Comparison of ENCODE assay signal across 8 mouse cellular contexts in genomic region chr14:34378560-34379331, GRCm38 (mm10). TPM values are rescaled to one million over a fixed set of nuclear protein-coding genes. Genes with fewer than 3 reads are reported as not detected.
DNase-seq lines count a peak whose midpoint lies in the region; ATAC-seq and TF ChIP-seq lines count a peak whose summit lies in the region.

No protein-coding gene starts in this region.

- TF ChIP-seq POLR2A in brain, embryonic 14.5 days (IDR thresholded peaks at IDR 0.05; ENCODE audit: borderline replicate concordance, extremely low read depth, insufficient read depth, insufficient read length, poor library complexity, severe bottlenecking), result no peak
- peak; percentile 63 for TF ChIP-seq POLR2A in heart, adult 2 months (IDR thresholded peaks at IDR 0.05; ENCODE audit: insufficient read depth, low read depth, low read length)
- TF ChIP-seq POLR2A in kidney, adult 2 months (IDR thresholded peaks at IDR 0.05; ENCODE audit: low read depth, low read length), result peak; percentile 24

- intact Hi-C loops in heart, adult 2 months (cut with DNase I), result loop anchor here (2.0 kb wide), 1 partner anchor 68 kb away; the partner anchor contains the start of genes Glud1 and Shld2
- intact Hi-C loops in left cerebral cortex, adult 2 months (cut with DNase I), result loop anchor here (2.0 kb wide), 1 partner anchor 16 kb away; no protein-coding TSS in a partner anchor

- DNase-seq in ES-E14 (ENCODE audit: low read depth, low spot score), result peak; percentile 69
- peak; percentile 49 for DNase-seq in brain, embryonic 14.5 days (ENCODE audit: low read depth)
- DNase-seq in heart, adult 2 months, result peak; percentile 68 to 80
- DNase-seq in kidney, adult 2 months, result peak; percentile 87
- peak; percentile 39 for DNase-seq in midbrain, embryonic 14.5 days
- DNase-seq in left cerebral cortex, adult 2 months (ENCODE audit: extremely low spot score in 1 of 2, low spot score in 2 of 2), result no peak

- peak overlapping the region; percentile 34 to 51 for H3K4me3 ChIP-seq in ES-E14 (ENCODE audit: insufficient read depth in 1 of 2, low read depth in 1 of 2, low read length in 2 of 2, poor library complexity in 1 of 2, severe bottlenecking in 1 of 2)
- H3K4me3 ChIP-seq in heart, adult 2 months, result peak overlapping the region; percentile 36
- H3K4me3 ChIP-seq in kidney, adult 2 months (ENCODE audit: insufficient read depth, low read depth, low read length), result peak overlapping the region; percentile 39; the same call in 1 of the 2 replicates
- H3K4me3 ChIP-seq in midbrain, embryonic 14.5 days (replicated peaks; ENCODE audit: low read depth, low read length), result no peak overlapping the region
- no peak overlapping the region for H3K4me3 ChIP-seq in left cerebral cortex, adult 2 months

- no peaks in the 10 kb centered on the region for H3K9me3 ChIP-seq in ES-E14 (ENCODE audit: control insufficient read depth, insufficient read depth, low read depth, low read length)
- no peaks in the 10 kb centered on the region for H3K9me3 ChIP-seq in midbrain, embryonic 14.5 days (ENCODE audit: control insufficient read depth, low read length)

- H3K9ac ChIP-seq in ES-E14 (ENCODE audit: insufficient read depth, low read depth, low read length, poor library complexity, severe bottlenecking), result peak overlapping the region; percentile 38
- peak overlapping the region; percentile 36; the same call in 1 of the 2 replicates for H3K9ac ChIP-seq in heart, adult 2 months (ENCODE audit: low read depth, low read length)
- H3K9ac ChIP-seq in midbrain, embryonic 14.5 days (replicated peaks; ENCODE audit: low read length), result no peak overlapping the region

- H3K36me3 ChIP-seq in ES-E14 (ENCODE audit: control insufficient read depth, insufficient read depth, low read length, poor library complexity, severe bottlenecking), result no peaks in the 10 kb centered on the region
- peaks cover 2% of the 10 kb centered on the region; the same call in 1 of the 2 replicates for H3K36me3 ChIP-seq in heart, adult 2 months (ENCODE audit: control insufficient read depth, insufficient read depth, low read length)
- no peaks in the 10 kb centered on the region for H3K36me3 ChIP-seq in kidney, adult 2 months (ENCODE audit: control insufficient read depth, insufficient read depth, low read length)
- H3K36me3 ChIP-seq in midbrain, embryonic 14.5 days (ENCODE audit: control insufficient read depth, insufficient read depth, low read length), result no peaks in the 10 kb centered on the region

- no peak overlapping the region for H3K4me2 ChIP-seq in midbrain, embryonic 14.5 days (ENCODE audit: low read length)

- H3K27me3 ChIP-seq in heart, adult 2 months (ENCODE audit: control insufficient read depth, insufficient read depth, low read length), result no peaks in the 10 kb centered on the region
- no peaks in the 10 kb centered on the region for H3K27me3 ChIP-seq in kidney, adult 2 months (replicated peaks; ENCODE audit: control insufficient read depth, insufficient read depth, low read length)
- no peaks in the 10 kb centered on the region for H3K27me3 ChIP-seq in midbrain, embryonic 14.5 days (ENCODE audit: control insufficient read depth, insufficient read depth, low read length)

- H3K27ac ChIP-seq in ES-E14 (ENCODE audit: insufficient read depth, low read depth, low read length, poor library complexity, severe bottlenecking), result peak overlapping the region; percentile 68
- peak overlapping the region; percentile 90 for H3K27ac ChIP-seq in heart, adult 2 months
- H3K27ac ChIP-seq in kidney, adult 2 months (ENCODE audit: insufficient read depth, low read depth, low read length), result peak overlapping the region; percentile 84
- peak overlapping the region; percentile 32; the same call in 1 of the 2 replicates for H3K27ac ChIP-seq in midbrain, embryonic 14.5 days (replicated peaks; ENCODE audit: low read depth, low read length)
- no peak overlapping the region for H3K27ac ChIP-seq in left cerebral cortex, adult 2 months

- WGBS in heart, adult 2 months, result 26% methylated on average over 11 of the region's 11 CpGs
- 31% methylated on average over 11 of the region's 11 CpGs for WGBS in kidney, adult 2 months
- WGBS in midbrain, embryonic 14.5 days, result 47% methylated on average over 11 of the region's 11 CpGs

- no peaks in the 10 kb centered on the region for H3K79me2 ChIP-seq in heart, adult 2 months (replicated peaks; ENCODE audit: control insufficient read depth, insufficient read depth, low read length)

- peak; percentile 78 for TF ChIP-seq EP300 in heart, adult 2 months (IDR thresholded peaks at IDR 0.05; ENCODE audit: insufficient read depth, low read depth, low read length)

- no peak for TF ChIP-seq CTCF in brain, embryonic 14.5 days (IDR thresholded peaks at IDR 0.05; ENCODE audit: borderline replicate concordance, extremely low read depth, insufficient read depth, insufficient read length)
- no peak for TF ChIP-seq CTCF in heart, adult 2 months (IDR thresholded peaks at IDR 0.05)
- TF ChIP-seq CTCF in kidney, adult 2 months (conservative IDR thresholded peaks at IDR 0.05; ENCODE audit: insufficient read depth, insufficient read length, low read depth, low read length), result no peak
- TF ChIP-seq CTCF in left cerebral cortex, adult 2 months (IDR thresholded peaks at IDR 0.05), result no peak

- peaks cover 12 to 47% of the 10 kb centered on the region in 2 experiments for H3K4me1 ChIP-seq in ES-E14 (ENCODE audit: control insufficient read depth in 2 of 2, insufficient read depth in 2 of 2, low read length in 2 of 2, poor library complexity in 1 of 2)
- peaks cover 9% of the 10 kb centered on the region for H3K4me1 ChIP-seq in heart, adult 2 months (ENCODE audit: control insufficient read depth, insufficient read depth, low read length)
- H3K4me1 ChIP-seq in kidney, adult 2 months (ENCODE audit: control insufficient read depth, insufficient read depth, low read length), result no peaks in the 10 kb centered on the region
- 0 out of 2 replicates have a peak, but pooled peaks cover 10% of the 10 kb centered on the region for H3K4me1 ChIP-seq in midbrain, embryonic 14.5 days (ENCODE audit: control insufficient read depth, insufficient read depth, low read length)

- peak; percentile 41; the same call in 1 of the 2 replicates for ATAC-seq in midbrain, embryonic 14.5 days (ENCODE audit: low FRiP score, low TSS enrichment)
- ATAC-seq in CD4-positive, CD25-positive, alpha-beta regulatory T cell, adult 4 months, result no peak
- no peak for ATAC-seq in megakaryocyte progenitor cell, adult 5-6 weeks (replicated peaks; ENCODE audit: poor library complexity)

- in situ Hi-C loops in ES-E14 (cut with MboI; ENCODE audit: low sequenced_read_pairs in 2 of 2, unreplicated experiment in 2 of 2), result no loop called here

TF ChIP-seq in ES-E14, 5 proteins besides CTCF, POLR2A, EP300 and RAD21:
- TF ChIP-seq ZC3H11A (IDR thresholded peaks at IDR 0.05; ENCODE audit: borderline replicate concordance, low read depth, low read length) (no peak), CHD2 (IDR thresholded peaks at IDR 0.05; ENCODE audit: low read depth, low read length) (no peak), HCFC1 (IDR thresholded peaks at IDR 0.05; ENCODE audit: borderline replicate concordance, insufficient read depth, low read length) (no peak), MAFK (IDR thresholded peaks at IDR 0.05; ENCODE audit: insufficient read depth, low read depth, low read length) (no peak), ZNF384 (IDR thresholded peaks at IDR 0.05; ENCODE audit: low read depth, low read length) (no peak)

RNA-seq across cellular contexts. Expression of gene Mmrn2, which starts 3.5 kb away (rescaled TPM):
- total RNA-seq in ES-E14 (2012; rRNA removed), result 17.4 and 41.2 TPM in 2 replicates
- 2.5 and 4.5 TPM in 2 replicates for polyA plus RNA-seq in brain, embryonic 14.5 days (2012; rRNA removed)
- 10 to 100 TPM; 30.4 to 44.1 TPM for total RNA-seq in heart, adult 2 months (2021)
- polyA plus RNA-seq in heart, adult 2 months (2012; rRNA removed), result 17.6 and 29.4 TPM in 2 replicates
- polyA plus RNA-seq in kidney, adult 2 months (2012; rRNA removed), result 16.2 and 19.4 TPM in 2 replicates
- polyA plus RNA-seq in midbrain, embryonic 14.5 days (2014; fragmentation: Nextera tagmentation; extraction: Ambion mirVana), result 1.8 and 4.2 TPM in 2 replicates
- under 1 TPM; 0.08 to 0.19 TPM for polyA plus RNA-seq in CD4-positive, CD25-positive, alpha-beta regulatory T cell, adult 4 months (2017; shearing (Covaris generic))
- not detected in 2 replicates for total RNA-seq in megakaryocyte progenitor cell, adult 5-6 weeks (2015)
- total RNA-seq in megakaryocyte progenitor cell, adult 5-6 weeks (2017), result not detected in 2 replicates
- 1 to 10 TPM; 4.4 to 5.8 TPM for total RNA-seq in left cerebral cortex, adult 2 months (2021)

RNA-seq across cellular contexts. Expression of gene Sncg, which starts 4.2 kb away (rescaled TPM):
- total RNA-seq in ES-E14 (2012; rRNA removed), result 2.4 and 3.9 TPM in 2 replicates
- 36.7 and 103 TPM in 2 replicates for polyA plus RNA-seq in brain, embryonic 14.5 days (2012; rRNA removed)
- 10 to 100 TPM; 11.5 to 12.9 TPM for total RNA-seq in heart, adult 2 months (2021)
- polyA plus RNA-seq in heart, adult 2 months (2012; rRNA removed), result 14.2 and 15.2 TPM in 2 replicates
- 17.6 and 19.1 TPM in 2 replicates for polyA plus RNA-seq in kidney, adult 2 months (2012; rRNA removed)
- polyA plus RNA-seq in midbrain, embryonic 14.5 days (2014; fragmentation: Nextera tagmentation; extraction: Ambion mirVana), result 55.8 and 59.8 TPM in 2 replicates
- not detected for polyA plus RNA-seq in CD4-positive, CD25-positive, alpha-beta regulatory T cell, adult 4 months (2017; shearing (Covaris generic))
- not detected in 2 replicates for total RNA-seq in megakaryocyte progenitor cell, adult 5-6 weeks (2015)
- not detected in 2 replicates for total RNA-seq in megakaryocyte progenitor cell, adult 5-6 weeks (2017)
- 1 to 10 TPM; 3.0 to 3.9 TPM for total RNA-seq in left cerebral cortex, adult 2 months (2021)

RNA-seq across cellular contexts. Expression of gene Fam25c, which starts 23.5 kb away (rescaled TPM):
- total RNA-seq in ES-E14 (2012; rRNA removed), result 97.8 and 145 TPM in 2 replicates
- polyA plus RNA-seq in brain, embryonic 14.5 days (2012; rRNA removed), result 0.85 TPM in 1 of 2 replicates, not detected in the other
- not detected for total RNA-seq in heart, adult 2 months (2021)
- not detected in 2 replicates for polyA plus RNA-seq in heart, adult 2 months (2012; rRNA removed)
- polyA plus RNA-seq in kidney, adult 2 months (2012; rRNA removed), result 16.3 and 28.4 TPM in 2 replicates
- not detected in 2 replicates for polyA plus RNA-seq in midbrain, embryonic 14.5 days (2014; fragmentation: Nextera tagmentation; extraction: Ambion mirVana)
- polyA plus RNA-seq in CD4-positive, CD25-positive, alpha-beta regulatory T cell, adult 4 months (2017; shearing (Covaris generic)), result not detected
- not detected in 2 replicates for total RNA-seq in megakaryocyte progenitor cell, adult 5-6 weeks (2015)
- total RNA-seq in megakaryocyte progenitor cell, adult 5-6 weeks (2017), result not detected in 2 replicates
- total RNA-seq in left cerebral cortex, adult 2 months (2021), result not detected

Comparison
In these comparisons a context has a peak if more than half of its experiments do, and no peak if none do; other contexts are left out.
1. DNase-seq: peak in ES-E14 (single experiment), brain, embryonic 14.5 days (single experiment), heart, adult 2 months (2 of 2), kidney, adult 2 months (single experiment) and midbrain, embryonic 14.5 days (single experiment); none in left cerebral cortex, adult 2 months (0 of 2).
2. H3K4me3 ChIP-seq: peak in ES-E14 (2 of 2), heart, adult 2 months (single experiment) and kidney, adult 2 months (single experiment); none in midbrain, embryonic 14.5 days (single experiment) and left cerebral cortex, adult 2 months (single experiment).
3. RNA of gene Sncg, which starts 4.2 kb away (polyA plus RNA-seq): 36.7 to 103 TPM in brain, embryonic 14.5 days, 55.8 to 59.8 TPM in midbrain, embryonic 14.5 days, 17.6 to 19.1 TPM in kidney, adult 2 months and 14.2 to 15.2 TPM in heart, adult 2 months; not detected in CD4-positive, CD25-positive, alpha-beta regulatory T cell, adult 4 months; every median in the first group is over 10 times any median in the second.